Mouse (Mus musculus): ENCODE measurements around the gene Kcnk3. TPM values are rescaled to one million over a fixed set of nuclear protein-coding genes. Genes with fewer than 3 reads are reported as not detected.
A peak's percentile ranks its signal among the peaks of the same experiment; 100 is the strongest.

The Kcnk3 gene
- polyA plus RNA-seq, 1 experiment from 2014 or later: 11.1 TPM

DNA sequence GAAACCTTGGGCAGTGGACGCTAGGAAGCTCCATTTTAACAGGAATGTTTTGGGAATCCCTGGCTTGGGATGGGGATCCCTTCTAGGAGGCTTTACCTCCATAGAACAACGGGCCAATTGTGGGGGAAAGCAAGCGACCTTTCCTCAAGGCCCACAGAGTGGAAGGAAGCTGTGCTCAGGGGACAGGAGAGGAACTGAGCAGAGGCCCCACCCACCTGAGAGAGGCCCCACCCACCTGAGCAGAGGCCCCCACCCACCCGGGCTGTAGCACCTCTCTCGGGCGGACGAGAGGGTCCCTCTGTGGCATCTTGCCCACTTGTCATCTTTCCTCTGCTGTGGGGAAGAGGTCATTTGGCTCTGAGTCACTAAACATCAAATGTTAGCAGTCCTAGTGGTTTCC is 49.0 kb downstream of the Kcnk3 start:
- Histone ChIP-seq H3K27ac (replicated peaks) (no peak overlapping the region), H3K4me1 (replicated peaks; ENCODE audit: control insufficient read depth, insufficient read depth) (no peaks in the 10 kb centered on the region), H3K4me2 (replicated peaks; ENCODE audit: low read depth) (no peak overlapping the region), H3K27me3 (ENCODE audit: control insufficient read depth, insufficient read depth, low read length) (no peaks in the 10 kb centered on the region), H3K36me3 (ENCODE audit: control insufficient read depth, insufficient read depth, low read length) (no peaks in the 10 kb centered on the region), H3K9ac (ENCODE audit: low read length) (no peak overlapping the region), H3K4me3 (ENCODE audit: low read depth, low read length) (no peak overlapping the region), H3K9me3 (ENCODE audit: control insufficient read depth, low read length) (no peaks in the 10 kb centered on the region)
- TF ChIP-seq CTCF (IDR thresholded peaks at IDR 0.05; ENCODE audit: low read depth): no peak
- no peak for TF ChIP-seq EP300 (optimal IDR thresholded peaks at IDR 0.05)
- DNase-seq (ENCODE audit: low spot score) (no peak), ATAC-seq (ENCODE audit: low FRiP score, low TSS enrichment) (no peak)
- 25% methylated on average over 7 of the region's 7 CpGs for WGBS

GRCm38 (mm10) chr5:30638041-30638440 is 50.1 kb downstream of the Kcnk3 start:
- Histone ChIP-seq H3K9me3 (ENCODE audit: control insufficient read depth, low read length) (no peaks in the 10 kb centered on the region), H3K36me3 (ENCODE audit: control insufficient read depth, insufficient read depth, low read length) (no peaks in the 10 kb centered on the region), H3K4me2 (replicated peaks; ENCODE audit: low read depth) (no peak overlapping the region), H3K4me1 (replicated peaks; ENCODE audit: control insufficient read depth, insufficient read depth) (no peaks in the 10 kb centered on the region), H3K9ac (ENCODE audit: low read length) (no peak overlapping the region), H3K27ac (replicated peaks) (no peak overlapping the region), H3K27me3 (ENCODE audit: control insufficient read depth, insufficient read depth, low read length) (no peaks in the 10 kb centered on the region), H3K4me3 (ENCODE audit: low read depth, low read length) (no peak overlapping the region)
- no peak for TF ChIP-seq EP300 (optimal IDR thresholded peaks at IDR 0.05)
- TF ChIP-seq CTCF (IDR thresholded peaks at IDR 0.05; ENCODE audit: low read depth): peak; percentile 99
- DNase-seq (ENCODE audit: low spot score) (peak; percentile 87), ATAC-seq (ENCODE audit: low FRiP score, low TSS enrichment) (peak; percentile 80)
- 3% methylated on average over 6 of the region's 6 CpGs for WGBS

DNA sequence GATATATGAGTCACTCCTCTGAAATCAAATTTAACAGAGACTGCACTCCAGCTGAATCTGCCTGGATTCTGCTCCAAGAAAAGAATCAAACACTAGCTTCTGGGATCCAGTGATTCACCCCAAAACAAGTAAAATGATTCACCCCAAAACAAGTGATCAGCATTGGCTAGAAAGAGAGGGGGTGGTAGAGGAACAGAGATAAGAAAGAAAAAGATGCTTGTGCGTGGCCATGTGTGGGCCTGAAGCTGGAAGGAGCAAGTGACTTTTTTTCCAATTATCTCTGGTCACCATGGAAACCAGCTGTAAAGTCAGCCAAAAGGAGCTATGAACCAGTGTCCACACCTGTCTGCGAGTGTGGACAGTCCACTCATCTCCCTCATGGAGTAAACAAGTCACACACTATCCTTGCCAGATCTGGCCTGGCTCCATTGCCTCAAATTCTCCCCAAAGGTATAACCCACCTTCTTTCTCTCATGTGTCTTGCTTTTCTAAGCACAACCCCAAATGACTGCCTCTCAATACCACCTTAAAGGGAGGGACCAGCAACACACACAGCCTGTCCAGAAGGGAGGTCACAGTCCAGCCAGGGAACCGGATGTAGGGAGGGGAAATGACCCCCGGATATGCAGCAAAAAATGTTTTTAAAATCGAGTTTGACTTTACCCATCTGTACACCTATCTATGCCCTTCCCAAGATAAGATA is 55.7 kb downstream of the Kcnk3 start:
- 47% methylated on average over 5 of the region's 5 CpGs for WGBS
- H3K4me3 ChIP-seq (ENCODE audit: low read depth, low read length): no peak overlapping the region
- no peak overlapping the region for H3K9ac ChIP-seq (ENCODE audit: low read length)
- no peak overlapping the region for H3K4me2 ChIP-seq (replicated peaks; ENCODE audit: low read depth)
- ATAC-seq (ENCODE audit: low FRiP score, low TSS enrichment) (no peak), DNase-seq (ENCODE audit: low spot score) (no peak)
- H3K36me3 ChIP-seq (ENCODE audit: control insufficient read depth, insufficient read depth, low read length): no peaks in the 10 kb centered on the region
- H3K27ac ChIP-seq (replicated peaks): no peak overlapping the region
- TF ChIP-seq CTCF (IDR thresholded peaks at IDR 0.05; ENCODE audit: low read depth): no peak
- no peak for TF ChIP-seq EP300 (optimal IDR thresholded peaks at IDR 0.05)
- no peaks in the 10 kb centered on the region for H3K4me1 ChIP-seq (replicated peaks; ENCODE audit: control insufficient read depth, insufficient read depth)
- H3K27me3 ChIP-seq (ENCODE audit: control insufficient read depth, insufficient read depth, low read length): no peaks in the 10 kb centered on the region
- no peaks in the 10 kb centered on the region for H3K9me3 ChIP-seq (ENCODE audit: control insufficient read depth, low read length)

DNA sequence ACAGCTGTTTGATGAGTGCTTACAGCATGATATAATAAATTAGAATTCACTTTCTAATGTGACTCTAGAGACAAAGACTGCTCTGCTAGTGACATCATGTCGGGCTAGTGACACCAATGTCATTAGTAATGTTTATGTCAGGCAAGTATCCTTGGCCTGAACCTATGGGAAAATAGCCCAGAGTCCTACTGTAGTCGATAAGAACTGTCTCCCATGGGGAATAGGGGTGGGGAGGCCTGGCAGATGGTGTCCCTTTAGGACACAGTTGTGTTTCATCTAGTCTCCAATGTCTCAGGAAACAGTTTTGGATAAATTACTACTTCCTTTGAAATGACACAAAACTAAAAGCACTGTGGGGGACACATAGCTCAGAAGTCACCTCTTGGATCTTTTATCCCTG is 58.1 kb downstream of the Kcnk3 start:
- Histone ChIP-seq H3K4me1 (replicated peaks; ENCODE audit: control insufficient read depth, insufficient read depth) (no peaks in the 10 kb centered on the region; the same call in 1 of the 2 replicates), H3K4me3 (ENCODE audit: low read depth, low read length) (no peak overlapping the region), H3K4me2 (replicated peaks; ENCODE audit: low read depth) (no peak overlapping the region), H3K9me3 (ENCODE audit: control insufficient read depth, low read length) (no peaks in the 10 kb centered on the region), H3K27me3 (ENCODE audit: control insufficient read depth, insufficient read depth, low read length) (no peaks in the 10 kb centered on the region), H3K27ac (replicated peaks) (no peak overlapping the region), H3K36me3 (ENCODE audit: control insufficient read depth, insufficient read depth, low read length) (no peaks in the 10 kb centered on the region), H3K9ac (ENCODE audit: low read length) (no peak overlapping the region)
- DNase-seq (ENCODE audit: low spot score) (no peak), ATAC-seq (ENCODE audit: low FRiP score, low TSS enrichment) (no peak)
- TF ChIP-seq CTCF (IDR thresholded peaks at IDR 0.05; ENCODE audit: low read depth): no peak
- WGBS: 65% methylated on average over 2 of the region's 2 CpGs

DNA sequence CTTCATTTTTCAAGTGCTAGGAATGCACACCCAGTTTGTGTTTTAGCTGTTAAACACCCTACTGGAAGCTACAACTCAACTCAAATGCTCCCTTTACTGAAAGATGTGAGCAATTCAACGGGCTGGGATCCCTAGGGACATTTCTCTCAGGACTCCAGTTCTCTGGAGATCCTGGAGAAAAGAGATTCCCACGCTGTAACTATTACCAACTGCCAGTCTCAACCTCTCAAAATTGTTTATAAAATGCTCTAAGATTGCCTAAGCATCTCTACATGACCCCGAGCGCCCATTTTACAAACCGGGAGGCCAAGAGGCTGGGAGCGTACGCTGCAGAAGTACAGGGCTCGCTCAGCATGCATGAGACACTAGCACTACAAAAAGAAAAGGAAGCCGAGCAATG is 59.4 kb downstream of the Kcnk3 start:
- H3K9ac ChIP-seq (ENCODE audit: low read length): peak overlapping the region; percentile 78
- peak overlapping the region; percentile 90 for H3K4me3 ChIP-seq (ENCODE audit: low read depth, low read length)
- WGBS: 10% methylated on average over 9 of the region's 9 CpGs
- peak overlapping the region; percentile 95 for H3K4me2 ChIP-seq (replicated peaks; ENCODE audit: low read depth)
- 0 out of 2 replicates have a peak, but pooled peaks cover 3% of the 10 kb centered on the region for H3K36me3 ChIP-seq (ENCODE audit: control insufficient read depth, insufficient read depth, low read length)
- no peaks in the 10 kb centered on the region for H3K27me3 ChIP-seq (ENCODE audit: control insufficient read depth, insufficient read depth, low read length)
- no peaks in the 10 kb centered on the region; the same call in 1 of the 2 replicates for H3K4me1 ChIP-seq (replicated peaks; ENCODE audit: control insufficient read depth, insufficient read depth)
- no peaks in the 10 kb centered on the region for H3K9me3 ChIP-seq (ENCODE audit: control insufficient read depth, low read length)
- peak overlapping the region; percentile 65 for H3K27ac ChIP-seq (replicated peaks)
- TF ChIP-seq EP300 (optimal IDR thresholded peaks at IDR 0.05) (no peak), CTCF (IDR thresholded peaks at IDR 0.05; ENCODE audit: low read depth) (no peak)
- ATAC-seq (ENCODE audit: low FRiP score, low TSS enrichment) (no peak; the same call in 1 of the 2 replicates), DNase-seq (ENCODE audit: low spot score) (no peak)

- Histone ChIP-seq H3K27me3 (ENCODE audit: control insufficient read depth, insufficient read depth, low read length) (no peaks in the 10 kb centered on the region), H3K4me2 (replicated peaks; ENCODE audit: low read depth) (peak within 1 kb of the TSS; percentile 95), H3K36me3 (ENCODE audit: control insufficient read depth, insufficient read depth, low read length) (0 out of 2 replicates have a peak, but pooled peaks cover 3% of the 10 kb centered on the region), H3K9ac (ENCODE audit: low read length) (peak within 1 kb of the TSS; percentile 78), H3K4me3 (ENCODE audit: low read depth, low read length) (peak within 1 kb of the TSS; percentile 90), H3K27ac (replicated peaks) (peak within 1 kb of the TSS; percentile 77), H3K9me3 (ENCODE audit: control insufficient read depth, low read length) (no peaks in the 10 kb centered on the region), H3K4me1 (replicated peaks; ENCODE audit: control insufficient read depth, insufficient read depth) (no peaks in the 10 kb centered on the region; the same call in 1 of the 2 replicates)
- peak; percentile 94 for DNase-seq (ENCODE audit: low spot score)
- under 1% methylated on average over 38 of the region's 38 CpGs for WGBS
- ATAC-seq (ENCODE audit: low FRiP score, low TSS enrichment): peak; percentile 90
- TF ChIP-seq EP300 (optimal IDR thresholded peaks at IDR 0.05): no peak
- TF ChIP-seq CTCF (IDR thresholded peaks at IDR 0.05; ENCODE audit: low read depth): no peak
Measured at GRCm38 (mm10) chr5:30647815-30648560, 60.0 kb downstream of the Kcnk3 start, which contains the start of gene Slc35f6. Gene Slc35f6 (plus strand): TSS chr5:30647933.

Data from stomach, postnatal 0 days (tissue).